Mouse (Mus musculus) midbrain, embryonic 13.5 days (tissue): ENCODE data around the gene Atrnl1. TPM values are rescaled to one million over a fixed set of nuclear protein-coding genes. Genes with fewer than 3 reads are reported as not detected.
A peak's percentile ranks its signal among the peaks of the same experiment; 100 is the strongest.

ENCODE experiments used
- ATAC-seq: fragments of 200-750 bp; cut with Nextera tagmentation; 2 replicates; pipeline ENCODE4 v1.8.0; 2017; ENCODE audit warnings: mild to moderate bottlenecking, moderate TSS enrichment, moderate library complexity
- H3K27ac ChIP-seq: fragments of 300-500 bp; sonication (generic); 2 replicates; pipeline ENCODE4 v1.5.1; 2015; ENCODE audit warnings: inconsistent platforms, mild to moderate bottlenecking, moderate library complexity
- H3K27me3 ChIP-seq: fragments of 300-500 bp; sonication (generic); 2 replicates; pipeline ENCODE4 v1.6.1; 2015; ENCODE audit warnings: mild to moderate bottlenecking, inconsistent platforms
- H3K36me3 ChIP-seq: fragments of 300-500 bp; sonication (generic); 2 replicates; pipeline ENCODE4 v1.6.1; 2015; ENCODE audit warnings: mild to moderate bottlenecking, inconsistent platforms
- H3K4me1 ChIP-seq: fragments of 300-500 bp; sonication (generic); replicated peaks from 2 replicates; pipeline ENCODE4 v1.6.1; 2015; ENCODE audit warnings: inconsistent platforms
- H3K4me2 ChIP-seq: fragments of 300-500 bp; sonication (generic); replicated peaks from 2 replicates; pipeline ENCODE4 v1.6.1; 2015; ENCODE audit warnings: moderate library complexity, mild to moderate bottlenecking, inconsistent platforms
- H3K4me3 ChIP-seq: fragments of 300-500 bp; sonication (generic); replicated peaks from 2 replicates; pipeline ENCODE4 v1.5.1; 2015; ENCODE audit warnings: mild to moderate bottlenecking, inconsistent platforms
- H3K9ac ChIP-seq: fragments of 300-500 bp; sonication (generic); replicated peaks from 2 replicates; pipeline ENCODE4 v1.6.1; 2015; ENCODE audit warnings: mild to moderate bottlenecking, inconsistent platforms
- H3K9me3 ChIP-seq: fragments of 300-500 bp; sonication (generic); 2 replicates; pipeline ENCODE4 v1.6.1; 2016; ENCODE audit warnings: mild to moderate bottlenecking, inconsistent platforms
- WGBS: fragments of 180-500 bp; shearing (Covaris S2); methylation state at CpG from one replicate; pipeline ENCODE4 v1.1.7; 2015; 5-methylcytosine and 5-hydroxymethylcytosine counted together
- polyA plus RNA-seq: library from polyadenylated mRNA; unstranded; fragments of >200 nt; fragmentation: Nextera tagmentation; extraction: Ambion mirVana; gene quantifications from 2 replicates; pipeline ENCODE4 v1.2.1, GENCODE M21; 2015

Gene Atrnl1
- polyA plus RNA-seq, 1 experiment from 2014 or later: 10.2 TPM

DNA sequence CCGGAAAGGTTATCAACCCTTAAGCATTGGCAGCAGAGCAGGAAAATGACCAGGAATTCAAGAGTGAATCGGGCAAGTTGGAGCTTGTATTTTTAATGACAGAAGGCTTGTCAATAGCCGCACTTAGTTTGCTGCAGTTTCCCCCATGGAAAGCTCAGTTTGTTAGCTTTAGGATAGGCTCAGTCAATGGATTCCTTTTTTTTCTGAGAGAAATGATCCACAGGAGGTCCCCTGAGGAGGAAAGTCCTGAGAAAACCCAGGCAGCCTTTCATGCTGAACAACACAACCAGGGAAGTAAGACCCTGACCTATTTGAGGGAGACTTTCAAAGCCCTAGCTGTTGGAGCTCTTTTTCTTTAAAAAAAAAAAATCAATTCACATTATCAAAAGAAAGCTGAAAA lies 350.5 kb downstream of the Atrnl1 start:
- Histone ChIP-seq H3K27ac (no peak overlapping the region), H3K27me3 (no peaks in the 10 kb centered on the region), H3K4me1 (peaks cover 12% of the 10 kb centered on the region), H3K4me3 (no peak overlapping the region), H3K36me3 (no peaks in the 10 kb centered on the region), H3K4me2 (no peak overlapping the region), H3K9ac (no peak overlapping the region), H3K9me3 (no peaks in the 10 kb centered on the region)
- no peak for ATAC-seq
- WGBS: 21% methylated on average over 3 of the region's 3 CpGs

DNA sequence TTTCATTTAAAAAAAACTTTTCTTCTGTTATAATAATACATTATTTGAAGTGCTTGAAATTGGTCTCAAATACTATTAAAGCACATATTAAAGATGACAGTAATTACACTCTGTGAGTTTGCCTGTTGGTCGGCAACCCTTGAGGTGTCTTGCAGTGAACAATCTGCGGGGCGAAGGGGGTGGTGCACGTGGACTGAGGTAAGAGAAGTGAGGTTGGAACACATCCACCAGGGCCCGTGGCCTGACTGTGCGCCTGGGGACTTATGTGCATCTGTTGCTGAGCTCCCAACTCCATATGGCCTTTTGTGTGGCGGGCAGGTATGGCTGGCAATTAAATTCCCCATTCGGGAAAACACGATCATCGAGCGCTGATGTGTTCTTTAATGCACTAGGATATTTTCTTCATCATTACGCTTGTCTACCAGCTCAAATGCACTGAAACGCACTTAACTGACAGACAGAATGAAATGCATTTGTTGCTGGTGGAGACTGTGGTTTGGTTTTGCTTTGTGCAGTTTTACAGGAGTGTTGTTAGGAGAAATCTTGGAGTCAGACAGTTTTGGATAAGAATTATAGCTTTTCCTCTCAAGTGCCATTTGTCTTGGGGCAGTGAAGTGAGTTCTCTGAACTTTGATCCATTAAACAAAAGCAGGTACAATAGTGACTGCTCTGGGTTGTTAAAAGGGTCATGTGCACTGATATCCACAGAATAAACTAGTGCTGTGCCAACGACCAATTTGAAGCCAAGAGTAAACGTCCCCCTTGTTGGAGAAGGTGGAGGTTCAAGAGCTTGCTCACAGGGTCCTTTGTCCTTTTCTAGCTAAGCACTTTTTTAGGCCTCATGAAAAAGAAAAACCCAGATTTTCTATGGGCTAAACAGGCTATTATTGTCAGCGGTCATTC lies 351.2 kb downstream of the Atrnl1 start:
- no peaks in the 10 kb centered on the region for H3K27me3 ChIP-seq
- H3K9me3 ChIP-seq: no peaks in the 10 kb centered on the region
- no peaks in the 10 kb centered on the region for H3K36me3 ChIP-seq
- H3K4me3 ChIP-seq: no peak overlapping the region
- no peak overlapping the region for H3K9ac ChIP-seq
- peaks cover 12% of the 10 kb centered on the region for H3K4me1 ChIP-seq
- no peak overlapping the region for H3K4me2 ChIP-seq
- 54% methylated on average over 16 of the region's 16 CpGs for WGBS
- 0 out of 2 replicates have a peak overlapping the region, but pooled peaks have one; percentile 0 for H3K27ac ChIP-seq
- no peak for ATAC-seq

DNA sequence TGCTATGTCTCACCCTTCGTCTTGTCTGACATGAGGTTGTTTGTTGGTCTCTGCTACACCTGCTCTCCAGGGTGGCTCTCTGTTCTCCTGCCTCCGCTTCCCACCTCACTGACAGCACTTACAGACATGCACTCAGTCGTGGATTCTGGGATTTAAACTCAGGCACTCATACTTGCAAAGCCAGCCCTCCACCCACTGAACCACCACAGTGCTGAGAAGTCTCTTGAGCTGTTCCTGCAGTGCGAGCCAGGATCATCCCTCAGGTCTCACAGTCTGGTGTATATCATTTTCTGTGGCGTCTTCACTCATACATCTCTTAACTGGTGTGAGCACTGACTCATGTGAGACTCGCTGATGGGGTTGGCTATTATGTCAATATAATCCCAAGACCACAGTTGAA lies 353.0 kb downstream of the Atrnl1 start:
- Histone ChIP-seq H3K4me3 (no peak overlapping the region), H3K27me3 (no peaks in the 10 kb centered on the region), H3K9me3 (no peaks in the 10 kb centered on the region), H3K4me1 (peaks cover 12% of the 10 kb centered on the region), H3K9ac (no peak overlapping the region), H3K36me3 (no peaks in the 10 kb centered on the region), H3K27ac (no peak overlapping the region), H3K4me2 (no peak overlapping the region)
- no peak for ATAC-seq
- WGBS: 91% methylated on average over 6 of the region's 6 CpGs

DNA sequence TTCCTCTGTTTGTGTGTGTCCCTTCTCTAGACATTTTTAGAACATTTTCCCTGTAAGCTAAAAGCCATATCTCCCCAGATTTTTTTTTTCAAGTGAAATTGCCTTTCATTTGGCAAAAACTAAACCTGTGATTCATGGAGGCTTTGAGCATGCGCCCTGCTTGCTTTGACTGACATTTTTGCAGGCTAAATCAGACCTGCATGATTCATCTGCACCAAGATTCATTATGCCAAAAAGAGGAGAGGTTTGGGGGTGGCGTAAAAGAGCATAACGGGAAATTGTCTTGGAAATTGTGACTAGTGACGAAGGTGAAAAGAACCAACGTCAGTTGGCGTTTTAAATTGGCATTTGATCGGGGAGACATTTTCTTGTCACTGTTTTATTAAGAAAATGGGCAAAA lies 358.9 kb downstream of the Atrnl1 start:
- Histone ChIP-seq H3K4me3 (no peak overlapping the region), H3K9ac (no peak overlapping the region), H3K9me3 (no peaks in the 10 kb centered on the region), H3K36me3 (no peaks in the 10 kb centered on the region), H3K4me1 (no peaks in the 10 kb centered on the region), H3K4me2 (no peak overlapping the region), H3K27me3 (no peaks in the 10 kb centered on the region), H3K27ac (no peak overlapping the region)
- no peak for ATAC-seq
- WGBS: 85% methylated on average over 7 of the region's 7 CpGs

DNA sequence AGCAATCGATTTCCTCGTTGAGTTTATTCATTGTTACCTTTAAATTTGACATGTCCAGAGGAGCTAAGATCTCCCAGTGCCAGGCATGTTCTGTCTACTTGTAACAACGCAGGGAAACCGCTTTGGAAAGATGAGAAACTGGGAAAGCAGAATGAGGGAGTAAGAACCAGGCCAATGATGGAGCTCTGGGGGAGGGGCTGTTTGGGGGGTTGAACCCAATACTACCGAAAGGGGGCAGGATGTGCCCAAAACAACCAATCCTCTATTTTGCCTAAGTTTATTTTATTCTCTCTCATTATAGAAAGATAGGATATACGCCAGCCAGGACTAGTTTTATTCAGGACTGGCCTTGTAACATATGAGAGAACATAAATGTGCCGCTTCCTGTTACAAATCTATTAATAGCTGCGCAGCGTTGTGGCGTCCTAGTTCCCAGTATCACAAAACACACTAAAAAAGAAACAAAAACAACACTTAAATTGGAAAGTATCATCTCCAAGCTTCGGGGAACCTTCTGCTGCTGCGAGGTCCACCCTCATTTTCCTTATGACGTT lies 359.6 kb downstream of the Atrnl1 start:
- no peak overlapping the region for H3K27ac ChIP-seq
- H3K36me3 ChIP-seq: peaks cover 6% of the 10 kb centered on the region; the same call in 1 of the 2 replicates
- 90% methylated on average over 13 of the region's 13 CpGs for WGBS
- H3K9me3 ChIP-seq: no peaks in the 10 kb centered on the region
- no peaks in the 10 kb centered on the region for H3K4me1 ChIP-seq
- no peak overlapping the region for H3K9ac ChIP-seq
- H3K4me2 ChIP-seq: no peak overlapping the region
- H3K4me3 ChIP-seq: no peak overlapping the region
- H3K27me3 ChIP-seq: no peaks in the 10 kb centered on the region
- ATAC-seq: no peak

DNA sequence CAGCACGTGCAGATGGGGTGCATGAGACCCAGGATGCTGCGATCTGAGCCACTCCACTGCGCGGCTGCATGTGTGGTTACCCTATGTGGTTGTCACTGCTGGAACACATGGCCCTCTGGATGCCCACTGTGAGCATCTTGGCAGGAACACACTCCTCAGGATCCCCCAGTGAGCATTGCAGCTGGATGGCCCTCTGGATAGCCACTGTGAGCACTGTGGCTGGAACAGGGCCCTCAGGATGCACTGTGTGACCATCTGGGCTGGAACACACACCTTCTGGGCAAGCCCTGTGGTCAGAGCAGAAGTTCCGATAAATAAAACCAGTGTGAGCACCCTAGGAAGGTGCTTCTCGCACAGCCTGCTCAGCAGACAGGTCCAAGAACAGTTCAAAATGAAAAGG lies 364.4 kb downstream of the Atrnl1 start:
- H3K4me2 ChIP-seq: no peak overlapping the region
- 96% methylated on average over 6 of the region's 6 CpGs for WGBS
- H3K9ac ChIP-seq: no peak overlapping the region
- no peak overlapping the region for H3K4me3 ChIP-seq
- H3K27ac ChIP-seq: no peak overlapping the region
- no peaks in the 10 kb centered on the region for H3K9me3 ChIP-seq
- peaks cover 20% of the 10 kb centered on the region for H3K36me3 ChIP-seq
- no peaks in the 10 kb centered on the region for H3K27me3 ChIP-seq
- no peak for ATAC-seq
- H3K4me1 ChIP-seq: no peaks in the 10 kb centered on the region

DNA sequence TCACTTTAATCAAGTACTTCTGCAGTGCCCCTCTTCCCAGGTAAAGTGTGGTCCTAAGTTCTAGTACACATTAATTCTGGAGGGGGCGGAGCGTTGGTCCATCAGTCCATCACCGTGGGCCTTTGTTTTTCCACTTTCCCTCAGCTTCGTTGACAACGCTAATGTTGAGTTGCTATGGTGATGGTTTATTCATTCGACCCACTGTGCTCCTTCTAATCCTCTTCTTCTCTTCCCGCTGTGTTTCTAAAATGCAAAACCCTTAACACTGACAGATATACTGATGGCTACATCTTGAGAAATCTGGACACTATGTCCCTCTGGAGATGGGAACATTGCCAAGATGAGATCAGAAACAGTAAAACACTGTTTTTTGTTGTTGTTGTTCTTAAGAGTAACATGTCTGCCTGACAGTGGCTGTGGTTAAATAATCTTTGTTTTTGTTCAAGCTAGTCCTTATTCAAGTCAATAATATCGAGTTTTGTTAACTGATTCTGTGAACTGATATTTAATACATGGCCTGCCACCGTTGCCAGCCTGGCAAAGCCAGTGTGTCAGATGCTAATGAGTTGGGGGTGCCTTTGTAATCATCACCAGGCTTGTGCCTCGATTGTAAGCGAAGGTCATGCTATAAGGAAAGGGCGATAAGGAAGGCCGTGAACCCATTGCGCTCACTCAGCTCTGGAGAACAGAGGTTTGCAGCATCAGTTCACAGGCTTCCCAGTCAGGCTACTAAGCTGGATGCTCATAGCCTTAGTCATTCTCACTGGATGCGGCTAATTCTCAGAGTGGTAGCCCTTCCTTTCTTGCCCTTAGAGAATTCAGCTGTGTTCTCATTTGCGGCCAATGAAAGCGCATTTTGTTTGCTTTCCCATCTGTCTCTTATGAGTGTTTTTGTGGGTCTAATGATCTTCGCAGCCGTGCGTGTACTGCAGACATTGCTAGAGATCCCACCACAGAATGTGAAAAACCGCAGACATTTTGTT lies 375.4 kb downstream of the Atrnl1 start:
- no peaks in the 10 kb centered on the region; the same call in 1 of the 2 replicates for H3K9me3 ChIP-seq
- ATAC-seq: peak; percentile 60
- 39% methylated on average over 21 of the region's 21 CpGs for WGBS
- 0 out of 2 replicates have a peak overlapping the region, but pooled peaks have one; percentile 19 for H3K27ac ChIP-seq
- H3K4me3 ChIP-seq: no peak overlapping the region
- no peak overlapping the region for H3K4me2 ChIP-seq
- peaks cover 34% of the 10 kb centered on the region for H3K4me1 ChIP-seq
- H3K36me3 ChIP-seq: no peaks in the 10 kb centered on the region
- H3K27me3 ChIP-seq: no peaks in the 10 kb centered on the region
- no peak overlapping the region for H3K9ac ChIP-seq

DNA sequence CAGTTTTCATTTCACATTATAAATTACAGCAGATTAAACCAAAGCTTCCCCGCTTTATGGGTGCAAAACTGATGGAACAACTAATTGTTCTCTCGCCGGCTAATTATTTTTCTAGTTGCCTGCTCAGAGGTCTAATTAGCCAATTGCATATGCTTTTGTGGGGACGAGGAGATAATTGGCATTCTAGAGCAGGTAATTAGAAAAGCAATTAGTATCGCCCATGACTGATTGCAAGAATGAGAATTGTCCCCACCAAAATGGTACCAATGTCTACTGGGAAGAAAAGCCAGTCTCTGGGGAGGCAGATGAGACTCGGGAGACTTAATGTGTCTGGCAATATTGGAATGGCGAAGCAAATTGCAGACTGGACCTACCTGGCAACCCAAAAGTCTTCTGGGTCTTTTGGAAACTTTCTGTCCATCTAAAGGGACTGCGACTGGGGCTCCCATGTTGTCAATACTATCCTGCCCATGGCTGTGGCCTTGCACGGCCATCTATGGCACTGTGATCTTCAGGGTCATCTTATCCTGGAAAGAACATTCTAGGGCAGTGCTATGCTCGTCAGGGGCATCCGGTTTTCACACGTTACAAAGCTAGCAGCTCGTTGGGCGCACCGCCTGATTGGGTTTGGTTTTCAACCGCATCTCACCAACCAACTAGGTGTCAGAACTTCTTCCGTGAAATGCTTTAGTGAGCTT lies 377.0 kb downstream of the Atrnl1 start:
- WGBS: 82% methylated on average over 17 of the region's 17 CpGs
- no peak for ATAC-seq
- Histone ChIP-seq H3K9ac (no peak overlapping the region), H3K36me3 (no peaks in the 10 kb centered on the region), H3K27ac (no peak overlapping the region), H3K27me3 (no peaks in the 10 kb centered on the region), H3K4me3 (no peak overlapping the region), H3K4me1 (peaks cover 34% of the 10 kb centered on the region), H3K9me3 (no peaks in the 10 kb centered on the region; the same call in 1 of the 2 replicates), H3K4me2 (no peak overlapping the region)

DNA sequence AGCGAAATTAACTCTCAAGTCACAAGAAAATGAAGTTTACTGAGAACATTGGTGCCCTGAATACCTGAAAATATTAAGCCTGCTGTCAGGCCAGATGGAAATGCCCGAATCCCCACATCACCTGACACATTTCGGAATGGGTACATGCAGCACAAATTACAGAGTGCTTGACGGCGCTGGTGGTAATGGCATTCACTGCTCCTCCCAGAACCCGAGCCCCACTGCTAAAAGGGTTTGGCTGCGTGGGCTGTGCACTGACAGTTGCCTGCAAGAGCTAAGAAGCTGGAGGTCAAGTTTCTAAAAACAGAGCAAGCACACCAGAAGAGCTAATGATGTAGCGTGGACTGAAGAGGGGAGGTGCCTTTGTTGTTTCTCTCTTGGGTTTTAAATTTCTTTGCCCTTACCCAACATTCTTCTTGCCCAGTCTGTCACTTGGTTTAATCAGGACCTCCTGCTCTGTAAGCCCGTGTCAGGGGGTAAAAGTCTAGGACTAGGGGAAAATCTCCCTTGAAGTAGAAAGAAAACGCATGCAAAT lies 377.8 kb downstream of the Atrnl1 start:
- ATAC-seq: no peak
- H3K4me1 ChIP-seq: peaks cover 34% of the 10 kb centered on the region
- H3K27me3 ChIP-seq: no peaks in the 10 kb centered on the region
- WGBS: 59% methylated on average over 10 of the region's 10 CpGs
- no peaks in the 10 kb centered on the region for H3K9me3 ChIP-seq
- no peak overlapping the region for H3K4me2 ChIP-seq
- no peaks in the 10 kb centered on the region for H3K36me3 ChIP-seq
- H3K4me3 ChIP-seq: no peak overlapping the region
- H3K9ac ChIP-seq: no peak overlapping the region
- H3K27ac ChIP-seq: no peak overlapping the region

DNA sequence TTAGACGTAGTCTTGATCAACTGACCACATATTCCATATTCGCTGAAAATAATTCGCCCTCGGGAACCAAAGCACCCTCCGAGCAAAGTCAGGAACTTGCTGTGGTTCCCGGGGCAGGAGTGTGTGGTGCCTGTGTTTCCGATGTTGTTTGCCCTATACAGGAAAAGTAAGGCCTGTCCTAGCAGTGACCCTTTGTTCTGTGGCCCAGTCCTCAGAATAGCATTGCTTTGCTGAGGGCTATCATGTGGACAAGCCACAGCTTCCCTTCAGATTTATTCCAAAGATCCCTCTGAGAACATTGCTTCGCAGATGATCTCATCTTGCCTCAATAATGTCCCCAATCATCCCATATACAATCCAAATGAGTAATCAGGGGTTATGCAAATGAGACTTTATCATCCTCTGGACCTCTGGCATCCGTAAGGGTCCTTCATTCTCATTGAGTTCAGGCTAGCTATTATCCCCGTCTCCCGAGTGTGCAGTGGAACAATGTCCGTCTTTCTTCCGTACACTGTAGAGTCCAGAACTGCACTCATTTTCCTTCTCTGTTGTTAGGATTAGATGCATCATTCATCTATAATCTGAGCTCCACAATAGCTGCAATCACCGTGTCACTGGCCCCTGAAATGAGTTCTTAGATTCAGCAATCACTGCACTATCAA lies 380.4 kb downstream of the Atrnl1 start:
- no peaks in the 10 kb centered on the region for H3K36me3 ChIP-seq
- no peak overlapping the region for H3K27ac ChIP-seq
- no peak overlapping the region for H3K4me2 ChIP-seq
- no peak overlapping the region for H3K9ac ChIP-seq
- 60% methylated on average over 14 of the region's 14 CpGs for WGBS
- H3K9me3 ChIP-seq: no peaks in the 10 kb centered on the region
- H3K4me1 ChIP-seq: peaks cover 26% of the 10 kb centered on the region
- H3K4me3 ChIP-seq: no peak overlapping the region
- H3K27me3 ChIP-seq: no peaks in the 10 kb centered on the region
- ATAC-seq: no peak
